Mouse (Mus musculus) hindbrain, embryonic 13.5 days (tissue): ENCODE measurements around the gene Maml2. TPM values are rescaled to one million over a fixed set of nuclear protein-coding genes. Genes with fewer than 3 reads are reported as not detected.

Experiments used
- ATAC-seq: fragments of 200-750 bp; cut with Nextera tagmentation; 2 replicates; pipeline ENCODE4 v1.8.0; 2017; ENCODE audit warnings: moderate TSS enrichment; ENCODE audit not compliant: low FRiP score
- H3K27ac ChIP-seq: fragments of 300-500 bp; sonication (generic); 2 replicates; pipeline ENCODE4 v1.5.1; 2015; ENCODE audit warnings: inconsistent platforms, mild to moderate bottlenecking, moderate library complexity
- H3K27me3 ChIP-seq: fragments of 300-500 bp; sonication (generic); 2 replicates; pipeline ENCODE4 v1.6.1; 2015; ENCODE audit warnings: mild to moderate bottlenecking, inconsistent platforms
- H3K36me3 ChIP-seq: fragments of 300-500 bp; sonication (generic); 2 replicates; pipeline ENCODE4 v1.6.1; 2015; ENCODE audit warnings: mild to moderate bottlenecking, inconsistent platforms
- H3K4me1 ChIP-seq: fragments of 300-500 bp; sonication (generic); replicated peaks from 2 replicates; pipeline ENCODE4 v1.6.1; 2015; ENCODE audit warnings: inconsistent platforms
- H3K4me2 ChIP-seq: fragments of 300-500 bp; sonication (generic); 2 replicates; pipeline ENCODE4 v1.6.1; 2015; ENCODE audit warnings: inconsistent platforms, mild to moderate bottlenecking, moderate library complexity
- H3K4me3 ChIP-seq: fragments of 300-500 bp; sonication (generic); 2 replicates; pipeline ENCODE4 v1.5.1; 2015; ENCODE audit warnings: mild to moderate bottlenecking, inconsistent platforms
- H3K9ac ChIP-seq: fragments of 300-500 bp; sonication (generic); 2 replicates; pipeline ENCODE4 v1.6.1; 2015; ENCODE audit warnings: mild to moderate bottlenecking, inconsistent platforms
- H3K9me3 ChIP-seq: fragments of 300-500 bp; sonication (generic); 2 replicates; pipeline ENCODE4 v1.6.1; 2016; ENCODE audit warnings: inconsistent platforms
- WGBS: fragments of 180-500 bp; shearing (Covaris S2); methylation state at CpG from one replicate; pipeline ENCODE4 v1.1.7; 2015; 5-methylcytosine and 5-hydroxymethylcytosine counted together
- polyA plus RNA-seq: library from polyadenylated mRNA; unstranded; fragments of >200 nt; fragmentation: Nextera tagmentation; extraction: Ambion mirVana; gene quantifications from 2 replicates; pipeline ENCODE4 v1.2.1, GENCODE M21; 2015

Maml2 gene
- polyA plus RNA-seq, 1 experiment from 2014 or later: 11.4 TPM

- Histone ChIP-seq H3K27me3 (no peaks in the 10 kb centered on the region), H3K4me3 (no peak overlapping the region), H3K4me1 (peaks cover 10% of the 10 kb centered on the region), H3K27ac (no peak overlapping the region), H3K36me3 (no peaks in the 10 kb centered on the region), H3K9ac (no peak overlapping the region), H3K4me2 (no peak overlapping the region), H3K9me3 (no peaks in the 10 kb centered on the region)
- 94% methylated on average over 1 of the region's 1 CpGs for WGBS
- no peak for ATAC-seq
Measured at GRCm38 (mm10) chr9:13460926-13461325, 163.2 kb downstream of the Maml2 start.

- Histone ChIP-seq H3K27ac (no peak overlapping the region), H3K9me3 (no peaks in the 10 kb centered on the region), H3K4me1 (peaks cover 12% of the 10 kb centered on the region), H3K27me3 (no peaks in the 10 kb centered on the region), H3K4me2 (no peak overlapping the region), H3K9ac (no peak overlapping the region), H3K4me3 (no peak overlapping the region), H3K36me3 (no peaks in the 10 kb centered on the region)
- 81% methylated on average over 4 of the region's 4 CpGs for WGBS
- ATAC-seq: no peak
Measured at GRCm38 (mm10) chr9:13465358-13466020, 167.7 kb downstream of the Maml2 start.

GRCm38 (mm10) chr9:13466351-13466750 lies 168.6 kb downstream of the Maml2 start:
- no peak overlapping the region for H3K4me3 ChIP-seq
- ATAC-seq: no peak
- H3K36me3 ChIP-seq: no peaks in the 10 kb centered on the region
- H3K27ac ChIP-seq: no peak overlapping the region
- WGBS: 81% methylated on average over 4 of the region's 4 CpGs
- peaks cover 15% of the 10 kb centered on the region for H3K4me1 ChIP-seq
- no peaks in the 10 kb centered on the region for H3K27me3 ChIP-seq
- H3K9ac ChIP-seq: no peak overlapping the region
- H3K4me2 ChIP-seq: no peak overlapping the region
- no peaks in the 10 kb centered on the region for H3K9me3 ChIP-seq

GRCm38 (mm10) chr9:13466816-13467215 lies 169.1 kb downstream of the Maml2 start:
- ATAC-seq: no peak
- Histone ChIP-seq H3K4me1 (peaks cover 15% of the 10 kb centered on the region), H3K4me2 (no peak overlapping the region), H3K9me3 (no peaks in the 10 kb centered on the region), H3K9ac (no peak overlapping the region), H3K27ac (no peak overlapping the region), H3K36me3 (no peaks in the 10 kb centered on the region), H3K27me3 (no peaks in the 10 kb centered on the region), H3K4me3 (no peak overlapping the region)
- 88% methylated on average over 10 of the region's 10 CpGs for WGBS

DNA sequence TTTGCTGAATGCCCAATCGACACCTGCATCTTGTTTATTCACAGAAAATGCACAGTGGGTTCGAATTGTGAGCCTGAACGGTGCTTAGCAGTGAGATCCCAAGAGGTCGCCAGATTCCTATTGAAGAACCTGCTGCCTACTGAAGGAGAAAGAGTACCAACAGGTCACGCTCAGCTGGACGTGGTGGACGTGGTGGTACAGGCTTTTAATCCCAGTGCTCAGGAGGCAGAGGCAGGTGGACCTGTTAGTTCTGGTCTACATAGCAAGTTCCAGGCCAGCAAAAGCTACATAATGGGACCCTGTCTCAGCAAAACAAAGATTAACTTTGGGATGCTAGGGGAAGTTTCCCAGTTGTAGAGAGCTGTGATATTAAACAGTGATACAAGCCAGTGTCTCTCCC lies 170.0 kb downstream of the Maml2 start:
- 69% methylated on average over 7 of the region's 7 CpGs for WGBS
- Histone ChIP-seq H3K4me2 (no peak overlapping the region), H3K27ac (no peak overlapping the region), H3K4me3 (no peak overlapping the region), H3K4me1 (peaks cover 15% of the 10 kb centered on the region), H3K9me3 (no peaks in the 10 kb centered on the region), H3K9ac (no peak overlapping the region), H3K36me3 (no peaks in the 10 kb centered on the region), H3K27me3 (no peaks in the 10 kb centered on the region)
- no peak for ATAC-seq

GRCm38 (mm10) chr9:13468778-13469177 lies 171.0 kb downstream of the Maml2 start:
- ATAC-seq: no peak
- Histone ChIP-seq H3K4me1 (peaks cover 15% of the 10 kb centered on the region), H3K27ac (no peak overlapping the region; the same call in 1 of the 2 replicates), H3K27me3 (no peaks in the 10 kb centered on the region), H3K4me3 (no peak overlapping the region), H3K4me2 (no peak overlapping the region), H3K36me3 (no peaks in the 10 kb centered on the region), H3K9ac (no peak overlapping the region), H3K9me3 (no peaks in the 10 kb centered on the region)
- WGBS: 82% methylated on average over 6 of the region's 6 CpGs

DNA sequence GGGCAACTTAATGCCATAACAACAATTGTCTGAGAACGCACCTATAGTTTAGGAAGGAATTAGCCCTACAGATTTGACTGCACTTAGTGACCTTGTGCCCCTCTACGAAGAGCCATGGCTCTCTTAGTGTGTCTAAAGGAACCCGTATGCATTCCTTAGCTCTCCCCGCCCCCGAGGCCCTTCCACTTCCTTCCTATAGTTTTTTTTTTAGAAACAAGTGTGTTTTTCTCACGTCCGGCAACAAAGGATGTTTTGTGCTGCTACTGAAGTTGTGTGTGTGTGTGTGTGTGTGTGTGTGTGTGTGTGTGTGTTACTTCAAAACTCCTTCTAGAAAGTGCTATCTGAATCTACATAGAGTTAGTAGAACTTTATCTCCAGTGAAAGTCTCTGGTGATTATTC lies 172.3 kb downstream of the Maml2 start:
- Histone ChIP-seq H3K4me2 (no peak overlapping the region), H3K27ac (0 out of 2 replicates have a peak overlapping the region, but pooled peaks have one; percentile 30), H3K9ac (no peak overlapping the region), H3K27me3 (no peaks in the 10 kb centered on the region), H3K4me3 (no peak overlapping the region), H3K36me3 (no peaks in the 10 kb centered on the region), H3K9me3 (no peaks in the 10 kb centered on the region), H3K4me1 (peaks cover 15% of the 10 kb centered on the region)
- ATAC-seq: no peak
- 53% methylated on average over 7 of the region's 7 CpGs for WGBS

DNA sequence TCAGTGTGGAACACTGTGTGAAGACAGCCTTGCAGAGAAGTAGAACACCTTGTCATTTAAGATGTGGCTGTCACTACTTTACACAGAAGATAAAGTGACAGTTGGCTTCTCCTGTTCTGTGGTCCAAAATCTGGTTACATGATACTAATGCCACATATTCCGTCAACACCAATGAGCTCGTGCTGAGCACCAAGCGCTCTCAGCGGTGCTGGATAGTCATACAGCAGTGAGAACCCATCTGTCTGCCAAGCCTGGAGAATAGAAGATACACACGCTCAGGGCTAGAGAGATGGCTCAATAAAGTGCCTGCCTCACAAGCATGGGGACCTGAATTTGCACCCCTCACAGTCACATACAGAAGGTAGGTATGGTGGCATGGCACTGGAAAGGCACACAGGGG lies 177.2 kb downstream of the Maml2 start:
- 95% methylated on average over 5 of the region's 5 CpGs for WGBS
- ATAC-seq: no peak

DNA sequence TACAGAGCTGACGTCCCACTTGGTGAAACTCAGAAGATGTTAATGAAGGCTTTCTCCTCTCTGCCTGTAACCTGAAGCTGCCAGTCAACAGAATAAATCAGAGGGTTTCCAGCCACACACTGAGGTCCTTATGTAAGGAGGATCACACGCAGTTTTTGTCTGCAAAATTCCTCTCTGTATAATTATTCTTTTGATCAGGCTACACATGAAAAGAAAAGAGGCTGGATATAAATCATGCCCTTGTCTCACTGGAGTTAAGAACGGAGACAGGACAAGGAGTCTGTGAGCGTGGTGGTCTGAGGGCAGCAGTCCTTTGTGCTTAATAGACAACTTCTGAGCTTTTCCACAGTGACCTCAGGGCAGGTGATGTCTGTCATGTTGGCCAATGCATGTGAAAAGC lies 181.5 kb downstream of the Maml2 start:
- Histone ChIP-seq H3K9ac (no peak overlapping the region), H3K4me2 (no peak overlapping the region), H3K9me3 (no peaks in the 10 kb centered on the region), H3K36me3 (no peaks in the 10 kb centered on the region), H3K4me1 (peaks cover 29% of the 10 kb centered on the region), H3K27me3 (no peaks in the 10 kb centered on the region), H3K27ac (no peak overlapping the region), H3K4me3 (no peak overlapping the region)
- 9% methylated on average over 4 of the region's 4 CpGs for whole genome bisulfite sequencing
- ATAC-seq: no peak

More for the DNA sequence above, 177.2 kb downstream of the Maml2 start:
- H3K4me3 ChIP-seq: no peak overlapping the region
- H3K9ac ChIP-seq: no peak overlapping the region
- H3K4me1 ChIP-seq: peaks cover 16% of the 10 kb centered on the region
- no peak overlapping the region for H3K27ac ChIP-seq
- no peaks in the 10 kb centered on the region for H3K27me3 ChIP-seq
- H3K9me3 ChIP-seq: no peaks in the 10 kb centered on the region
- no peaks in the 10 kb centered on the region for H3K36me3 ChIP-seq
- no peak overlapping the region for H3K4me2 ChIP-seq

DNA sequence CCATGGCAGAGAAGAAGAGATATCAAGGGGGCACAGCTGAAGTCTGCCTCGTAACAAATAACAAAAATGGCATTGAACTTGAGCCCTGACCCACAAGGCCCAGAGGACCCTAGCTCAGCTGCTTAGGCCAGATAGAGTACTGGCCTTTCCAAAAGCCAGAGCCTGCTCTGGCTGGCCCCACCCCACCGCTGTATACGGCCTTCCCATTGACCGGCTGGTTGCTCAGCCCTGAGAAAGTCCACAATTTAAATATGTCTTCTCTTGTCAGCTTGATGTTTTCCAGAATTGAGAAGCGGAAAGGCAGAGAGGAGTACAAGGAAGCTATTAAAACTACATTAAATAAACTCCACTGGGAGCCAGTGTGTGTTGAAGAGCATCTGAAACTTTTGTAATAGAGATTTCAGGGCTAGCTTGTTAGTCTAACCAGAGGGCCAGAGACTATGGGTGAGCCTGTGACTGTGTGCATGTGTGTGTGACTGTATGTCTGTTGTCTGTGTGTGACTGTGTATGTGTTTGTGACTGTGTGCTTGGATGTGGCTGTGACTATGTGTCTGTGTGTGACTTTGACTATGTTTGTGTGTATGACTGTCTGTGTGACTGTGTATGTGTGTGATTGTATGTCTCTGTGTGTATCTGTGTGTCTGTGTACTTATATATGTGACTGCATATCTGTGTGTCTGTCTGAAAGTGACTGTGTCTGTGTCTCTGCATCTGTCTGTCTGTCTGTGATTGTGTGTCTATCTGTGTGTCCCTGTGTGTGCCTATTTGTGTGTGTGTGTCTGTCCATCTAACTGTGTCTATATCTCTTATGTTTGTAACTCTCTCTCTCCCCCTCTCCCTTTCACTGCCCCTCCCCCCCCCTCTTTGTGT lies 185.7 kb downstream of the Maml2 start:
- Histone ChIP-seq H3K27me3 (no peaks in the 10 kb centered on the region), H3K9me3 (no peaks in the 10 kb centered on the region), H3K4me1 (peaks cover 33% of the 10 kb centered on the region), H3K27ac (no peak overlapping the region), H3K4me2 (no peak overlapping the region), H3K9ac (no peak overlapping the region), H3K4me3 (no peak overlapping the region), H3K36me3 (no peaks in the 10 kb centered on the region)
- 65% methylated on average over 5 of the region's 5 CpGs for WGBS
- ATAC-seq: no peak

DNA sequence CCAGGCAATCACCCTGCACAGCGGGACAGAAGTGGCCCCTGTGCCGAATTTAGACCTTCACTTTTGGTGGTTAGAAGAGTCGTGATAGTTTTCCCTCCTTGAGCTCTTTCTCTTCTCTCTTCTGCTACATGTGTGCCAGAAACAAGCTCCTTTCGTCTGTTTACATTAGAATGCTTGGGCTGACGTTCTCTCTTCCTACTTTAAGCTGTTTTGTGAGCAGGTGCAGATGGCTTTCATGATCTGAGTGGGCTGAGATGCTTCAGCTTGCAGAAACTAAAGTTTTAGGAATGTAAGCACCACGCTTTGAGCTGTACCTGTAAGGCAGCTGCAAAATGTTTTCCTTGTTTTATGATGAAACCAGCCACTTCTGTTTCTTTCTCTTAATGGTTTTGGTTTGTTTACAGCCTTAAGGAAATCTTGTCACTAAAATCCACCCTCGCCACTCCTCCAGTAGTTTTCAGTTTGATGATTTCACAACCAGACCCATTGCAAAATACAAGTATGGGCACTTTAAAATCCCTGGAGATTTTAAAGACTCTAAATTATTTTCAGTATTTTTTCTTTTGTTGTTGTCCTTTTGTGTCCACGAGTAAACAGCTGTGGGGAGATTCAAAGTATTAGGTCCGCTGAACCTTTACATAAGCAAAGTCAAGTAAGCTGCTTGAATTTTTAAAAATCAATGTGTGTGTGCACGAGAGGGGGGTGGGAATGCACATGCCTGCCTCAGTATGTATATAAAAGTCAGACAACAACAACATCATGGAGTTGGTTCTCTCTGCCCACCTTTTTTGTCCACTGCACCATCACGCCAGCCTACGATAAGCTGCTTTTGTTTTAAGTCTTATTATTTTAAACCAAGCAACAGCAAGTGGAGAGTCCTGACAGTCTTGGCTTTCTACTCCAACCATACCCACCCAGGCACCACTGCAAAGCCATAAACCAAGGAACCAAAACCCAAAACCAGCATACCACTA lies 186.8 kb downstream of the Maml2 start:
- no peak overlapping the region for H3K27ac ChIP-seq
- H3K36me3 ChIP-seq: no peaks in the 10 kb centered on the region
- no peaks in the 10 kb centered on the region for H3K27me3 ChIP-seq
- no peaks in the 10 kb centered on the region for H3K9me3 ChIP-seq
- no peak overlapping the region for H3K4me3 ChIP-seq
- 67% methylated on average over 12 of the region's 12 CpGs for WGBS
- no peak overlapping the region for H3K4me2 ChIP-seq
- no peak overlapping the region for H3K9ac ChIP-seq
- H3K4me1 ChIP-seq: peaks cover 24% of the 10 kb centered on the region
- ATAC-seq: no peak

- H3K27me3 ChIP-seq: no peaks in the 10 kb centered on the region
- H3K4me2 ChIP-seq: no peak overlapping the region
- ATAC-seq: no peak
Measured at GRCm38 (mm10) chr9:13485914-13486313, 188.2 kb downstream of the Maml2 start.

More at GRCm38 (mm10) chr9:13485914-13486313, 188.2 kb downstream of the Maml2 start:
- no peak overlapping the region for H3K27ac ChIP-seq
- H3K4me1 ChIP-seq: peaks cover 18% of the 10 kb centered on the region
- H3K36me3 ChIP-seq: no peaks in the 10 kb centered on the region
- no peak overlapping the region for H3K4me3 ChIP-seq
- H3K9me3 ChIP-seq: no peaks in the 10 kb centered on the region
- WGBS: 94% methylated on average over 1 of the region's 1 CpGs
- no peak overlapping the region for H3K9ac ChIP-seq
